ENCODE assay signal across 8 mouse cellular contexts in genomic region chr10:93833370-93833698, GRCm38 (mm10). TPM values are rescaled to one million over a fixed set of nuclear protein-coding genes. Genes with fewer than 3 reads are reported as not detected.
DNase-seq lines count a peak whose midpoint lies in the region; ATAC-seq and TF ChIP-seq lines count a peak whose summit lies in the region.

No protein-coding gene starts in this region.

- no peak for ATAC-seq in heart, embryonic 13.5 days (ENCODE audit: extremely low read depth, insufficient number of reproducible peaks, low FRiP score, low TSS enrichment)
- peak; percentile 63; the same call in 1 of the 2 replicates for ATAC-seq in forebrain, postnatal 0 days
- ATAC-seq in liver, embryonic 16.5 days (ENCODE audit: low read depth) = no peak
- no peak for ATAC-seq in megakaryocyte-erythroid progenitor cell, adult 5-6 weeks (replicated peaks; ENCODE audit: low FRiP score, low TSS enrichment, poor library complexity, severe bottlenecking)

- no peak for DNase-seq in heart, adult 11 months
- peak; percentile 62 for DNase-seq in forebrain, postnatal 0 days
- no peak for DNase-seq in cerebellum, postnatal 14 days
- DNase-seq in urinary bladder, postnatal 25 days (ENCODE audit: low spot score) = no peak

- no peak overlapping the region; the same call in 1 of the 2 replicates for H3K9ac ChIP-seq in heart, embryonic 13.5 days
- H3K9ac ChIP-seq in ES-Bruce4 (ENCODE audit: low read depth, poor library complexity, severe bottlenecking) = 0 out of 2 replicates have a peak overlapping the region, but pooled peaks have one; percentile 80
- peak overlapping the region; percentile 43 for H3K9ac ChIP-seq in forebrain, postnatal 0 days
- peak overlapping the region; percentile 67; the same call in 1 of the 2 replicates for H3K9ac ChIP-seq in liver, embryonic 16.5 days (ENCODE audit: low read depth, low read length)

- WGBS in heart, embryonic 13.5 days = 2% methylated on average over 16 of the region's 16 CpGs
- 1% methylated on average over 16 of the region's 16 CpGs for WGBS in forebrain, postnatal 0 days
- WGBS in liver, embryonic 16.5 days (ENCODE audit: insufficient replicate concordance) = 5% methylated on average over 16 of the region's 16 CpGs

- no peak for TF ChIP-seq POLR2A in ES-Bruce4 (IDR thresholded peaks at IDR 0.05; ENCODE audit: insufficient read depth, low read length)

- TF ChIP-seq CTCF in ES-Bruce4 (IDR thresholded peaks at IDR 0.05; ENCODE audit: low read depth, low read length) = no peak
- TF ChIP-seq CTCF in forebrain, postnatal 0 days (IDR thresholded peaks at IDR 0.05; ENCODE audit: low read depth) = no peak

- peaks cover 76% of the 10 kb centered on the region for H3K27me3 ChIP-seq in heart, embryonic 13.5 days (replicated peaks)
- peaks cover 10% of the 10 kb centered on the region for H3K27me3 ChIP-seq in ES-Bruce4 (ENCODE audit: control insufficient read depth, insufficient read depth, low read length, poor library complexity, severe bottlenecking)
- peaks cover 43% of the 10 kb centered on the region for H3K27me3 ChIP-seq in forebrain, postnatal 0 days (ENCODE audit: insufficient read depth, low read length)
- H3K27me3 ChIP-seq in liver, embryonic 16.5 days (ENCODE audit: control insufficient read depth, insufficient read depth, low read depth, low read length) = peaks cover 66% of the 10 kb centered on the region

- no peaks in the 10 kb centered on the region for H3K9me3 ChIP-seq in heart, embryonic 13.5 days
- H3K9me3 ChIP-seq in ES-Bruce4 (replicated peaks; ENCODE audit: control insufficient read depth, insufficient read depth, low read length, poor library complexity, severe bottlenecking) = no peaks in the 10 kb centered on the region
- no peaks in the 10 kb centered on the region for H3K9me3 ChIP-seq in forebrain, postnatal 0 days (ENCODE audit: low read length)
- H3K9me3 ChIP-seq in liver, embryonic 16.5 days (replicated peaks; ENCODE audit: control insufficient read depth, low read length) = no peaks in the 10 kb centered on the region

- peaks cover 22% of the 10 kb centered on the region for H3K4me1 ChIP-seq in heart, embryonic 13.5 days
- H3K4me1 ChIP-seq in ES-Bruce4 (ENCODE audit: control insufficient read depth, insufficient read depth, low read length) = no peaks in the 10 kb centered on the region
- H3K4me1 ChIP-seq in forebrain, postnatal 0 days (ENCODE audit: insufficient read depth) = no peaks in the 10 kb centered on the region
- H3K4me1 ChIP-seq in liver, embryonic 16.5 days (ENCODE audit: control insufficient read depth, low read depth, low read length) = peaks cover 28% of the 10 kb centered on the region

- no peak overlapping the region for H3K27ac ChIP-seq in heart, embryonic 13.5 days (replicated peaks)
- no peak overlapping the region for H3K27ac ChIP-seq in ES-Bruce4 (ENCODE audit: insufficient read depth, low read length)
- no peak overlapping the region for H3K27ac ChIP-seq in forebrain, postnatal 0 days (ENCODE audit: low read depth, low read length)
- no peak overlapping the region for H3K27ac ChIP-seq in liver, embryonic 16.5 days (ENCODE audit: low read length)

- peak overlapping the region; percentile 62 for H3K4me3 ChIP-seq in heart, embryonic 13.5 days
- H3K4me3 ChIP-seq in ES-Bruce4 (ENCODE audit: low read depth, low read length) = peak overlapping the region; percentile 60
- peak overlapping the region; percentile 48 for H3K4me3 ChIP-seq in forebrain, postnatal 0 days (ENCODE audit: low read depth, low read length)
- peak overlapping the region; percentile 79 for H3K4me3 ChIP-seq in liver, embryonic 16.5 days (ENCODE audit: low read depth, low read length)

- no peak for TF ChIP-seq EP300 in ES-Bruce4 (IDR thresholded peaks at IDR 0.05; ENCODE audit: insufficient read depth, low read depth, low read length)

- H3K4me2 ChIP-seq in heart, embryonic 13.5 days = peak overlapping the region; percentile 88
- peak overlapping the region; percentile 98 for H3K4me2 ChIP-seq in forebrain, postnatal 0 days (ENCODE audit: low read depth)
- peak overlapping the region; percentile 97 for H3K4me2 ChIP-seq in liver, embryonic 16.5 days (ENCODE audit: low read depth, low read length)

- H3K36me3 ChIP-seq in heart, embryonic 13.5 days = no peaks in the 10 kb centered on the region
- H3K36me3 ChIP-seq in ES-Bruce4 (ENCODE audit: control insufficient read depth, insufficient read depth, low read length, poor library complexity, severe bottlenecking) = no peaks in the 10 kb centered on the region
- no peaks in the 10 kb centered on the region for H3K36me3 ChIP-seq in forebrain, postnatal 0 days (ENCODE audit: insufficient read depth)
- H3K36me3 ChIP-seq in liver, embryonic 16.5 days (ENCODE audit: control insufficient read depth, insufficient read depth) = no peaks in the 10 kb centered on the region

RNA-seq across cellular contexts. Expression of gene Usp44, which starts 2.0 kb away (rescaled TPM):
- 0.29 and 0.31 TPM in 2 replicates for polyA plus RNA-seq in heart, embryonic 13.5 days (2015; fragmentation: Nextera tagmentation; extraction: Ambion mirVana)
- polyA plus RNA-seq in ES-Bruce4 (2011; ENCODE audit: insufficient read depth, insufficient read length, low read depth, missing spikeins) = 16.7 and 19.2 TPM in 2 replicates
- 0.08 and 0.14 TPM in 2 replicates for total RNA-seq in forebrain, postnatal 0 days (2014; rRNA removed)
- polyA plus RNA-seq in forebrain, postnatal 0 days (2015; fragmentation: Nextera tagmentation; extraction: Ambion mirVana) = 0.05 and 0.08 TPM in 2 replicates
- polyA plus RNA-seq in liver, embryonic 16.5 days (2015; fragmentation: Nextera tagmentation; extraction: Ambion mirVana) = 0.87 and 1.1 TPM in 2 replicates
- not detected in 2 replicates for total RNA-seq in megakaryocyte-erythroid progenitor cell, adult 5-6 weeks (2014; fragmentation: Nextera tagmentation)
- total RNA-seq in megakaryocyte-erythroid progenitor cell, adult 5-6 weeks (2017) = 0.65 TPM in 1 of 2 replicates, not detected in the other
